Mouse (Mus musculus) ES-E14 (cell line): ENCODE results near the gene Platr17.

Experiments
- HCFC1 ChIP-seq: IDR thresholded peaks from 2 replicates; pipeline ENCODE4 v1.6.1; 2012; ENCODE audit warnings: low read length, inconsistent platforms, borderline replicate concordance; ENCODE audit not compliant: insufficient read depth
- MAFK ChIP-seq: IDR thresholded peaks from 2 replicates; pipeline ENCODE4 v1.6.1; 2014; ENCODE audit warnings: mild to moderate bottlenecking, low read depth, low read length, inconsistent platforms; ENCODE audit not compliant: insufficient read depth
- ZC3H11A ChIP-seq: IDR thresholded peaks from 2 replicates; pipeline ENCODE4 v1.6.1; 2012; ENCODE audit warnings: low read depth, mild to moderate bottlenecking, inconsistent platforms, low read length, borderline replicate concordance
- ZNF384 ChIP-seq: IDR thresholded peaks from 2 replicates; pipeline ENCODE4 v1.6.1; 2012; ENCODE audit warnings: low read depth, low read length, inconsistent platforms

DNA sequence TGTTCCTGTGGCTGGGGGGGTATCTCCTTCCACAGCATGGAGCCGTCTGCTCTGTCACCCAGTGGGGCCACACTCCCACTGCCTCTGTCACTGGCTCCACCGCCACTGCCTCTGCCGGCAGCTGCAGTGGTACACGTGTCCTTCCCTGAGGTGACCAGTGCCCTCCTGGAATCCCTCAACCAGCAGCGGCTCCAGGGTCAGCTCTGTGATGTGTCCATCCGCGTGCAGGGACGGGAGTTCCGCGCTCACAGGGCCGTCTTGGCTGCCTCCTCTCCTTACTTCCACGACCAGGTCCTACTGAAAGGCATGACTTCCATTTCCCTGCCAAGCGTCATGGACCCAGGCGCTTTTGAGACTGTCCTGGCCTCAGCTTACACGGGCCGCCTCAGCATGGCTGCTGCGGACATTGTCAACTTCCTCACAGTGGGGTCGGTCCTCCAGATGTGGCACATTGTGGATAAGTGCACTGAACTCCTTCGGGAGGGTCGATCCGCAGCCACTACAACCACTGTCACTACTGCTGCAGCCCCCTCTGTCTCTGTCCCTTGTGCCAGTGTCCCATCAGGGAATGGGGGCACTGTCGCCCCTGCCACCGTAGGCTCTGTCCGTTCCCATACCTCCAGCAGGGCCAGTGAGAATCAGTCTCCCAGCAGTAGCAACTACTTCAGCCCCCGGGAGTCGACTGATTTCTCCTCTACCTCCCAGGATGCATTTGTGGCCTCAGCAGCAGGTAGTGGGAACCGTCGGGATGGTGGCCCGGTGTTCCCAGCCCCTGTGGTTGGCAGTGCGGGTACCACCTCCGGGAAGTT lies 12.1 kb downstream of the Platr17 start:
- TF ChIP-seq ZNF384 (no peak), MAFK (no peak), HCFC1 (no peak), ZC3H11A (no peak)
